Comparison of ENCODE assay signal across 15 mouse cellular contexts in the genomic region with DNA sequence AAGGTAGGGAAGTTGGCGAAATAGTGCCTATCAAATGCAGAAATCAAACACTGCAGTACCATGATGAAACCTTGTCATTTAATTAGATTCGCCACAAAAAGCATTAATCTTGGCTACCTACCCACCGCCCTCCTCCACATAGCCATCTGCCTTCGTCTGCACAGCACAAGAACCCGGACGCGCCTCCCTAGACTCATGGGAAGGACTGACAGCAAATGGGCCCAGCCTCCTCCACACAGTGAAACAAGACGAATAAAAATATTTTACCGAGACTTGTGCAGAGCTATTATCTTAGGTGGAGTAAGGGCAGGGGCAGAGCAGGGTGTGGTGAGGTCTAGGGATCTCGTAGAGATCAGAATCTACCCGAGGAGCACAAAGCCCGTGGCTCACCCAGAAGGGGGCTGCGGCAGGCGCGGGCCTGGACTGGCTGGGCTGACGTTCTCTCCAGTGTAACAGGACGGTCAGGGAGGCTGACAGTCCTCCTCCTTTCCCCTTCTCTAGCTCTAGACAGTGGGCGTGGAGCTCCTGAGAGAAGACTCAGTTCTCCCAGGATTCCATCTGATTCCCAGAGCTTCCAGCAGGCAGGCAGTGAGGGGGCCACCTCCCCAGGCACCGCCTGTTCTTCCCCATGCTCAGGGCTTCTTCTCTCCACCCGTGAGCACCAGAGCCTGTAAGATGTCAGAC. TPM values are rescaled to one million over a fixed set of nuclear protein-coding genes. Genes with fewer than 3 reads are reported as not detected.
DNase-seq lines count a peak whose midpoint lies in the region.
"Had no signal": no experiment of that assay in that cellular context is flagged by ENCODE, and none has a peak within 500 bp of the region (broad histone marks: within the 10 kb centered on the region; RNA-seq: fewer than 3 reads in every experiment).

No protein-coding gene starts in this region.

- intact Hi-C loops in left cerebral cortex, postnatal 25 days (cut with DNase I) = no loop called here
- intact Hi-C loops in heart, postnatal 36 days (cut with DNase I) = no loop called here

- peak; percentile 86 for DNase-seq in layer of hippocampus, adult 11-12 months (ENCODE audit: low spot score)
- no peak for DNase-seq in layer of hippocampus, postnatal 10 days (ENCODE audit: low spot score in 2 of 2)
- peak; percentile 85 to 88 for DNase-seq in layer of hippocampus, adult 8-10 months (ENCODE audit: low spot score in 2 of 2)
- DNase-seq in left cerebral cortex, postnatal 25 days (ENCODE audit: low spot score in 2 of 2) = peak; percentile 77 to 93
- no peak for DNase-seq in thymus, postnatal 14 days
- no peak for DNase-seq in heart, postnatal 36 days
- DNase-seq in kidney, postnatal 14 days = no peak
- DNase-seq in ovary, postnatal 10 days (ENCODE audit: low spot score) = no peak
- DNase-seq: cerebellum, adult 11-12 months; gastrocnemius, adult 2 months; heart, adult 18-20 months; heart, postnatal 14 days; kidney, adult 11 months; kidney, postnatal 36 days; lung, postnatal 14 days had no signal

RNA-seq across cellular contexts. Expression of gene Ddn, which starts 3.6 kb away (rescaled TPM):
- 100 to 1,000 TPM; 401 to 403 TPM for total RNA-seq in layer of hippocampus, postnatal 10 days (2021)
- total RNA-seq in layer of hippocampus, adult 8-10 months (2022) = 1,000 to 10,000 TPM; 1,258 to 1,383 (median 1,345) TPM
- 100 to 1,000 TPM; 829 to 842 TPM for total RNA-seq in left cerebral cortex, postnatal 25 days (2021)
- total RNA-seq in heart, postnatal 36 days (2021) = under 1 TPM; 0.22 to 0.35 TPM

RNA-seq across cellular contexts. Expression of gene Prkag1, which starts 18.4 kb away (rescaled TPM):
- total RNA-seq in layer of hippocampus, postnatal 10 days (2021) = 10 to 100 TPM; 39.3 to 41.0 TPM
- 10 to 100 TPM; 49.0 to 55.2 (median 50.2) TPM for total RNA-seq in layer of hippocampus, adult 8-10 months (2022)
- 10 to 100 TPM; 44.1 to 55.6 TPM for total RNA-seq in left cerebral cortex, postnatal 25 days (2021)
- total RNA-seq in heart, postnatal 36 days (2021) = 100 to 1,000 TPM in 1 of 2 experiments, 10 to 100 TPM in 1; 99.8 to 112 TPM

RNA-seq across cellular contexts. Expression of gene Wnt1, which starts 23.2 kb away (rescaled TPM):
- total RNA-seq in layer of hippocampus, postnatal 10 days (2021) = not detected
- not detected for total RNA-seq in layer of hippocampus, adult 8-10 months (2022)
- not detected for total RNA-seq in left cerebral cortex, postnatal 25 days (2021)
- not detected for total RNA-seq in heart, postnatal 36 days (2021)
- total RNA-seq: heart, adult 18-20 months; heart, postnatal 14 days had no signal

RNA-seq across cellular contexts. Expression of gene Wnt10b, which starts 34.9 kb away (rescaled TPM):
- under 1 TPM; 0.25 to 0.37 TPM for total RNA-seq in layer of hippocampus, postnatal 10 days (2021)
- under 1 TPM; 0.16 to 0.59 (median 0.41) TPM for total RNA-seq in layer of hippocampus, adult 8-10 months (2022)
- total RNA-seq in left cerebral cortex, postnatal 25 days (2021) = under 1 TPM; 0.37 to 0.62 TPM
- total RNA-seq in heart, postnatal 36 days (2021) = under 1 TPM; 0.27 to 0.33 TPM

RNA-seq across cellular contexts. Expression of gene Arf3, which starts 49.9 kb away (rescaled TPM):
- total RNA-seq in layer of hippocampus, postnatal 10 days (2021) = 100 to 1,000 TPM; 636 TPM
- total RNA-seq in layer of hippocampus, adult 8-10 months (2022) = 100 to 1,000 TPM; 730 to 835 (median 787) TPM
- 100 to 1,000 TPM; 767 to 776 TPM for total RNA-seq in left cerebral cortex, postnatal 25 days (2021)
- total RNA-seq in heart, postnatal 36 days (2021) = 10 to 100 TPM; 20.8 to 20.9 TPM

Comparison
In these comparisons a context has a peak if more than half of its experiments do, and no peak if none do; other contexts are left out.
1. DNase-seq: peak in layer of hippocampus, adult 11-12 months (single experiment), layer of hippocampus, adult 8-10 months (2 of 2) and left cerebral cortex, postnatal 25 days (2 of 2); none in layer of hippocampus, postnatal 10 days (0 of 2), thymus, postnatal 14 days (single experiment), heart, postnatal 36 days (0 of 2), kidney, postnatal 14 days (single experiment) and ovary, postnatal 10 days (single experiment).
2. RNA of gene Ddn, which starts 3.6 kb away (total RNA-seq): 1,258 to 1,383 TPM in layer of hippocampus, adult 8-10 months, 829 to 842 TPM in left cerebral cortex, postnatal 25 days and 401 to 403 TPM in layer of hippocampus, postnatal 10 days; 0.22 to 0.35 TPM in heart, postnatal 36 days; every median in the first group is over 100 times any median in the second.